Mouse (Mus musculus): ENCODE measurements around the gene Gnptab. TPM values are rescaled to one million over a fixed set of nuclear protein-coding genes. Genes with fewer than 3 reads are reported as not detected.

The Gnptab gene
- polyA plus RNA-seq (2017; shearing (Covaris generic)) = 88.4 TPM

DNA sequence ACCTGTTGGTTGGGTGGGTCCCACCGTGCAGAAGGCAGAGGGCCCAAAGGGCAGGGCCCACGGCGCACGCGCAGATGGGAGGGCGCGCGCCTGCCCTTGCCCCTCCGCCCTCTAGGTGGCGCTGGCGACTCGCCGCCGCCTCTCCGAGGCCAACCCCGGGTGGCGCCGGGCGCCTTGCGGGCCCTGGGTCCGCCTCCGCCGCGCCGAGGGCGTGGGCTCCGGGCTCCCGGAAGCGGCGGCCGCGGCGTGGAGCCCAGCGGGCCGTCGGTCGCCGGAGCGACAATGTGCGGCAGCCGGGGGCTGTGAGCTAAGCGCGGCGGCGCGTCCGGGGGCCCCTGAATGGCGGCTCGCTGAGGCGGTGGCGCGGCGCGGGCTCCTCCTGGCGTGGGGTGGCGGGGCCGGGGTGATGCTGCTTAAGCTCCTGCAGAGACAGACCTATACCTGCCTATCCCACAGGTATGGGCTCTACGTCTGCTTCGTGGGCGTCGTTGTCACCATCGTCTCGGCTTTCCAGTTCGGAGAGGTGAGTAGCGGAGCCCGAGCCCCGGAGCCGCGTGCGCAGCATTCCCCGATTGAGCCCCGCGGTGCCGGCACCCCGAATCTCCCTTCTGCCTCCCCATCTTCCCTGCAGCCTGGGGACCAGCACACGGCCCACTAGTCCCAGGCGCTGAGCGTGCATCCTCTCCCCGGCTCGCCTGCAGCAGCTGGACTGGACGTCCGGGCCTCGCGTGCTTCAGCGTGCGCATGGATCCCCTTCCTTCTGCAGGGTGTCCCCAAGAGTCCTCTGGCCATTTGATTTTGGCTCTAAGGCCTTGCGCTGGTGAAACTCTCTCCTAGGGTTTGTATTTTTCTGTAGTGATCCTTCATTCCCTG lies at the start of gene Gnptab, which contains the start of gene Dram1:
Gnptab (plus strand) TSS at position 120 of the 873 bp plus-strand sequence.
Dram1 (minus strand) TSS at position 68 of the 873 bp plus-strand sequence.

DNA sequence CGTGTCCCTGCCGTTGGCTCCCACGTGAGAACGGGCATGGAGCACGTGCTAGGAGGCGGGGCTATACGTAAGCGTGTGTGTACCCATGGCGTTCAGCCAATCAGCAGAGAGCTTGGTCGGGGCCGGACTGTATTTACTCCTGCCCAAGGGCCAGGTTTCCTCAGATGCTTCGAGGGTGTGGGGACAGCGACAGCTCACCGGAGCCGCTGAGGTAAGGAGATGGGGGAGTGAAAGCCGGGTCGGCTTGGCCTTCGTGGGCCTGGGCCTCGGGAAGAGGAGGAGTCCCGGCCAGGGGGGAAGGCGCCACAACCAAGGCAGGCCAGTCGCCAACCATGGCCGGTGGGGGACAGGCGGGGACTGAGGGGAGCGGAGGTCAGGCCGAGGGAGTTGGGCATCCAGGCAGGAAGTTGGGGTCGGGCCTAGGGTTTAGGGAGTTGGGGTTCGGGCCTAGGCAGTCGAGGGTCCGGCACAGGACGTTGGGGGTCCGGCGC lies 80.6 kb downstream of the Gnptab start, which contains the start of gene Sycp3:
Sycp3 (plus strand) TSS at position 68 of the 491 bp plus-strand sequence.

Other genes with a start within 250 kb of the Gnptab start
- gene Parpbp, start 232.2 kb upstream of the Gnptab start, polyA plus RNA-seq (2017; shearing (Covaris generic)) = 0.11 TPM
- gene Nup37, start 232.1 kb upstream of the Gnptab start, polyA plus RNA-seq (2017; shearing (Covaris generic)) = 9.0 TPM
- gene Washc3, start 178.0 kb upstream of the Gnptab start, polyA plus RNA-seq (2017; shearing (Covaris generic)) = 63.4 TPM
- 0.54 TPM for gene Dram1, start 52 bp upstream of the Gnptab start, polyA plus RNA-seq (2017; shearing (Covaris generic))
- gene Sycp3, start 80.4 kb downstream of the Gnptab start, polyA plus RNA-seq (2017; shearing (Covaris generic)) = not detected
- 34.1 TPM for gene Chpt1, start 124.9 kb downstream of the Gnptab start, polyA plus RNA-seq (2017; shearing (Covaris generic))
- not detected for gene Mybpc1, start 226.0 kb downstream of the Gnptab start, polyA plus RNA-seq (2017; shearing (Covaris generic))